Mouse (Mus musculus): ENCODE data around the gene Aplp2.

DNA sequence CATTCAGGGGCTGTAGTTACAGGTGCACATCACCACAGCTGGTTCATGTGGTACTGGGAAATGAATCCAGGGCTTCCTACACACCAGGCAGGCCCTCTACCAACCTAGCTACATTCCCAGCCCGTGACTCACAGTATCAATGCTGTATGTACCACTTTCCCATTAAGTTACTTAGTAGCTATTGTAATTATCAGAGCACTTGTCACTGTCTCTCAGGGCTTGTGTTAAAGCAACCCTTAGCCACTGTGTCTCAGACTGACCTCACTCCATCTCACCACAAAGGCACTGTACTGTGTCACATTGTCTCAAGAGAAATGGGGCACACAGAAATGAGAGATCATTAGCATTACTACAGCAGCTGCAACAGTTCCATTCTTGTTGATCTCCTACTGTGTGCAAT lies 68.7 kb downstream of the Aplp2 start:
- TF ChIP-seq CTCF (IDR thresholded peaks at IDR 0.05; ENCODE audit: control insufficient read depth, insufficient read depth, low read length) (no peak), POLR2A (IDR thresholded peaks at IDR 0.05; ENCODE audit: borderline replicate concordance, control insufficient read depth, low read depth, low read length) (no peak)
